Mouse (Mus musculus): ENCODE data around the gene Krt34. TPM values are rescaled to one million over a fixed set of nuclear protein-coding genes. Genes with fewer than 3 reads are reported as not detected.

Krt34 gene
- polyA plus RNA-seq, 1 experiment from 2014 or later: not detected

DNA sequence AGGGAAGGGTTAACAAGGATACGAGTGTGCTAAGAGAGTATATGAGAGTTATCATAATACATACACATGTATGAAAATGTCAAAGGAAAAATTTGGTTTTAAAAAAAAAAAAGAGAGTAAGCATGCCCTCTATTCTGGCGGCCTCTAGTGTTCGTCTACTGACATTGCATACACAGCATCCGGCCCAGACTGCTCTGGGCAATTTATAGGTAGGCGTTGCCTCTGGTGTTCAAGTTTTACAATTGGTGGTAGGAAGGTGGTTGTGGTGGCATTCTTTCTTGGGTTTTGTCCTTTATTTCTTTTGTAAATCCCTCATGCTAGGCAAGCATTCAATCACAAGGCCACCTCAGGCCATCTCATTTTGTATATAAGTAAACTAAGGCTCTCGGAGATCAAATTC, 36.5 kb downstream of the Krt34 start:
- CTCF ChIA-PET: interaction anchor here (1.1 to 1.5 kb wide), 3 partner anchors 9 to 616 kb away, joined by 3 read pairs; partner anchors contain the start of gene Krt10
- peaks cover 3% of the 10 kb centered on the region for H3K27me3 ChIP-seq
- TF ChIP-seq CTCF (IDR thresholded peaks at IDR 0.05): peak; percentile 91
- POLR2A ChIA-PET: no interaction called here
- in situ Hi-C loops (cut with MboI; ENCODE audit: low pct_unique_long_range_greater_than_20kb): loop anchor here (5.0 to 10.0 kb wide), 4 partner anchors 292 to 630 kb away; partner anchors contain the start of gene Krt28
- no peak for ATAC-seq
- DNase-seq (ENCODE audit: low read depth, low spot score): no peak

DNA sequence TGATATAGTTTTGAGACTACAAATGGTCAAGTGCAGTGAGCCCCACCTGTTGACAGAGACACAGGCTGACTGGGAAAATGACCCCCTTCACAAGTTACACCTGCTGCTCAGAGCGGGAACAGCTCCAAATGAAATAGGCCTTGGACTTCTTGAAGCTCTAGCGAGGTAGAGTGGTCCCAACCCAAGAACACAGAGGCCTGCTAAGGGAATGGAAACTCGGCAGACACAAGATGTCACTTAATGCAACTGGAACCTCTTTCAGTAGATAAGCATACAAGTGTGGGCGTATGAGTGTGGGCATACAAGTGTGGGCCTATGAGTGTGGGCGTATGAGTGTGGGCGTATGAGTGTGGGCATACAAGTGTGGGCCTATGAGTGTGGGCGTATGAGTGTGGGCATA, 42.3 kb downstream of the Krt34 start:
- POLR2A ChIA-PET: no interaction called here
- no peak for TF ChIP-seq CTCF (IDR thresholded peaks at IDR 0.05)
- DNase-seq (ENCODE audit: low read depth, low spot score) (no peak), ATAC-seq (no peak)
- in situ Hi-C loops (cut with MboI; ENCODE audit: low pct_unique_long_range_greater_than_20kb): no loop called here
- CTCF ChIA-PET: no interaction called here
- no peaks in the 10 kb centered on the region for H3K27me3 ChIP-seq

GRCm38 (mm10) chr11:99994384-99994661, 47.0 kb downstream of the Krt34 start:
- ChIA-PET CTCF (no interaction called here), POLR2A (no interaction called here)
- ATAC-seq (no peak), DNase-seq (ENCODE audit: low read depth, low spot score) (no peak)
- TF ChIP-seq CTCF (IDR thresholded peaks at IDR 0.05): no peak
- H3K27me3 ChIP-seq: peaks cover 3% of the 10 kb centered on the region
- in situ Hi-C loops (cut with MboI; ENCODE audit: low pct_unique_long_range_greater_than_20kb): no loop called here

GRCm38 (mm10) chr11:99993620-99994383, 47.6 kb downstream of the Krt34 start, which contains the start of gene Krtap17-1:
Gene Krtap17-1 (minus strand): TSS chr11:99993994.
- ChIA-PET CTCF (no interaction called here), POLR2A (no interaction called here)
- in situ Hi-C loops (cut with MboI; ENCODE audit: low pct_unique_long_range_greater_than_20kb): no loop called here
- ATAC-seq (no peak), DNase-seq (ENCODE audit: low read depth, low spot score) (no peak)
- TF ChIP-seq CTCF (IDR thresholded peaks at IDR 0.05): no peak
- peaks cover 3% of the 10 kb centered on the region for H3K27me3 ChIP-seq

DNA sequence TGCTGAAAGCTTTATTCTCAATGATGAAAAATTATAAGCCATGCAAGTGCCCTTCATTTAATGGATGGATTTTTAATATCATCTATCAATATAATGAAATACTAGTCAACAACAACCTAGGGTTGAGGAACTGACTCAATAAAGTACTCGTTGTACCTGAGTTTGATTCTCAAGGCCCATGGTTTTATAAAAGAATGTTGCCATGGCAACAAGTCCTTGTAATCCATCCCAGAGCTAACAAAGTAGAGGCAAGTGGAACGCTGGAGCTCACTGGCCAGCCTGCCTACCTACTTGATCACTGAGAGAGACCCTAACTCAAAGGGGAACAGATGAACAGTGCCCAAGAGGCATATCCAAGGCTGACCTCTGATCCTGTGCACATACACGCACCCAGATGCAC, 50.8 kb downstream of the Krt34 start:
- H3K27me3 ChIP-seq: peaks cover 3% of the 10 kb centered on the region
- ChIA-PET POLR2A (no interaction called here), CTCF (interaction anchor here (1.4 kb wide), 1 partner anchor 15 kb away, joined by 5 read pairs; no protein-coding TSS in a partner anchor)
- DNase-seq (ENCODE audit: low read depth, low spot score) (no peak), ATAC-seq (no peak)
- in situ Hi-C loops (cut with MboI; ENCODE audit: low pct_unique_long_range_greater_than_20kb): no loop called here
- no peak for TF ChIP-seq CTCF (IDR thresholded peaks at IDR 0.05)

GRCm38 (mm10) chr11:99989881-99990405, 51.4 kb downstream of the Krt34 start:
- no peak for TF ChIP-seq CTCF (IDR thresholded peaks at IDR 0.05)
- in situ Hi-C loops (cut with MboI; ENCODE audit: low pct_unique_long_range_greater_than_20kb): no loop called here
- DNase-seq (ENCODE audit: low read depth, low spot score): no peak
- no peak for ATAC-seq
- CTCF ChIA-PET: interaction anchor here (1.4 kb wide), 1 partner anchor 16 kb away, joined by 5 read pairs; no protein-coding TSS in a partner anchor
- POLR2A ChIA-PET: no interaction called here
- peaks cover 3% of the 10 kb centered on the region for H3K27me3 ChIP-seq

GRCm38 (mm10) chr11:99988530-99988929, 52.8 kb downstream of the Krt34 start:
- in situ Hi-C loops (cut with MboI; ENCODE audit: low pct_unique_long_range_greater_than_20kb): no loop called here
- CTCF ChIA-PET: no interaction called here
- DNase-seq (ENCODE audit: low read depth, low spot score): no peak
- H3K27me3 ChIP-seq: peaks cover 9% of the 10 kb centered on the region
- no peak for TF ChIP-seq CTCF (IDR thresholded peaks at IDR 0.05)
- no peak for ATAC-seq
- POLR2A ChIA-PET: no interaction called here

Other genes starting within 250 kb of the Krt34 start
- not detected for gene Gm11596, start 248.1 kb downstream of the Krt34 start, polyA plus RNA-seq (2021)
- gene Gm11569, start 242.6 kb downstream of the Krt34 start, polyA plus RNA-seq (2021): not detected
- not detected for gene Gm11554, start 237.1 kb downstream of the Krt34 start, polyA plus RNA-seq (2021)
- not detected for gene Krtap4-13, start 231.7 kb downstream of the Krt34 start, polyA plus RNA-seq (2021)
- not detected for gene Gm11564, start 225.9 kb downstream of the Krt34 start, polyA plus RNA-seq (2021)
- not detected for gene 2300003K06Rik, start 203.5 kb downstream of the Krt34 start, polyA plus RNA-seq (2021)
- not detected for gene Krtap4-16, start 189.9 kb downstream of the Krt34 start, polyA plus RNA-seq (2021)
- gene Gm11568, start 183.6 kb downstream of the Krt34 start, polyA plus RNA-seq (2021): not detected
- gene Gm11559, start 177.1 kb downstream of the Krt34 start, polyA plus RNA-seq (2021): not detected
- gene Krtap9-1, start 168.2 kb downstream of the Krt34 start, polyA plus RNA-seq (2021): not detected
- not detected for gene Gm11567, start 162.4 kb downstream of the Krt34 start, polyA plus RNA-seq (2021)
- not detected for gene Krtap31-1, start 133.6 kb downstream of the Krt34 start, polyA plus RNA-seq (2021)
- not detected for gene Gm11565, start 126.8 kb downstream of the Krt34 start, polyA plus RNA-seq (2021)
- not detected for gene Krtap31-2, start 105.3 kb downstream of the Krt34 start, polyA plus RNA-seq (2021)
- gene Krtap9-5, start 93.1 kb downstream of the Krt34 start, polyA plus RNA-seq (2021): not detected
- not detected for gene Krtap29-1, start 62.5 kb downstream of the Krt34 start, polyA plus RNA-seq (2021)
- not detected for gene Krtap16-1, start 55.0 kb downstream of the Krt34 start, polyA plus RNA-seq (2021)
- gene Krtap17-1, start 47.6 kb downstream of the Krt34 start, polyA plus RNA-seq (2021): not detected
- not detected for gene Krt33a, start 25.3 kb downstream of the Krt34 start, polyA plus RNA-seq (2021)
- 0.18 TPM for gene Krt33b, start 11.7 kb downstream of the Krt34 start, polyA plus RNA-seq (2021)
- not detected for gene Krt31, start 9.0 kb upstream of the Krt34 start, polyA plus RNA-seq (2021)
- not detected for gene Krt32, start 46.7 kb upstream of the Krt34 start, polyA plus RNA-seq (2021)
- not detected for gene Krt35, start 54.7 kb upstream of the Krt34 start, polyA plus RNA-seq (2021)
- not detected for gene Krt36, start 64.1 kb upstream of the Krt34 start, polyA plus RNA-seq (2021)
- gene Krt13, start 80.0 kb upstream of the Krt34 start, polyA plus RNA-seq (2021): not detected
- gene Krt15, start 94.4 kb upstream of the Krt34 start, polyA plus RNA-seq (2021): 0.74 TPM
- gene Krt19, start 107.1 kb upstream of the Krt34 start, polyA plus RNA-seq (2021): not detected
- gene Krt9, start 151.7 kb upstream of the Krt34 start, polyA plus RNA-seq (2021): not detected
- not detected for gene Krt14, start 166.0 kb upstream of the Krt34 start, polyA plus RNA-seq (2021)
- gene Krt16, start 207.3 kb upstream of the Krt34 start, polyA plus RNA-seq (2021): not detected
- gene Krt17, start 219.5 kb upstream of the Krt34 start, polyA plus RNA-seq (2021): 0.10 TPM
- gene Krt42, start 228.3 kb upstream of the Krt34 start, polyA plus RNA-seq (2021): 0.08 TPM

Data from Patski (cell line).